Mouse (Mus musculus) layer of hippocampus, adult 9-11 months (tissue): Measurements from ENCODE around the gene Ttc8.

Experiments used
- DNase-seq: peaks from one replicate; pipeline ENCODE4 v3.0.0; 2022

Ttc8 gene

DNA sequence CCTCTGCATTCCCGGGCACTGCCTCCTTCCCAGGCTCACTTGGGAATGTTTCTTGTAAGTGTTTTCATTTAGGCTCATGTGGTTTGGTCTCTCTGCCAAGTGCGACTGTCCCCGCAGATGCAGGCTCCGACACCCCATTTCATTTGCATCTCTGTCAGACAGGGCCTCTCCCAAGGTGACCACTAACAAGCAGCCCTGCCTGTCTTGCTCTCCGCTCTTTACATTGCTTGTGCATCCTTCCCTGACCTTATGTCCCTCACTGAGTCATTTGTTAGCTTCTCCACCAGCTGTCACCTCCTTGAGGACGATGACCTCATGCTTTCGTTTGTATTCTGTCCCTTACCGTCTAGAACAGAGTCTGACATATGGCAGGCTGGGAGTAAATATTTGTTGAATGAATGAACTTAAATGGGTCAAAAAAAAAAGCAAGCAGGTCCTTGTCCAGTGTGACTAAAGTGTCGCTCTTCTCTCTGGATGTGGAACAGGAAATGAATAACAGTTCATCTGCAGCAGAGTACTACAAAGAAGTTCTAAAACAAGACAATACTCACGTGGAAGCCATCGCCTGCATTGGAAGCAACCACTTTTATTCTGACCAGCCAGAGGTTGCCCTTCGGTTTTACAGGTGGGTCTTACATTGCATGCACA, 53.9 kb downstream of the Ttc8 start:
- DNase-seq = no peak

DNA sequence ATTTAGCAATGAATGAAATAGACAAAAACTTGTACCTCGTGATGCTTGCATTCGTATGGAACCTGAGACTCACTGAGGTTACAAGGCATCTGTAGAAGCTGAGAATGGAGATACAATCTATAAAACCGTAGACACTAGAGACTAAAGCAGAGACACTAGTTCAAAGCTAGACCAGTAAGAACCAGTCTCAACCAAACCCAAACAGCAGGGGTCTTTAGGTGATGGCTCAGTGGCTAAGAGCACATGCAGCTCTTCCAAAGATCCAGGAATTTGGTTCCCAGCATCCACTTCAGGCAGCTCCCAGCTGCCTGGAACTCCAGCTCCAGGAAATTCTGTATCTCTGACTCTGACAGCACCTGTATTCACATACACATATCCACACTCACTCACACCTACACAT, 60.7 kb downstream of the Ttc8 start:
- DNase-seq = no peak

DNA sequence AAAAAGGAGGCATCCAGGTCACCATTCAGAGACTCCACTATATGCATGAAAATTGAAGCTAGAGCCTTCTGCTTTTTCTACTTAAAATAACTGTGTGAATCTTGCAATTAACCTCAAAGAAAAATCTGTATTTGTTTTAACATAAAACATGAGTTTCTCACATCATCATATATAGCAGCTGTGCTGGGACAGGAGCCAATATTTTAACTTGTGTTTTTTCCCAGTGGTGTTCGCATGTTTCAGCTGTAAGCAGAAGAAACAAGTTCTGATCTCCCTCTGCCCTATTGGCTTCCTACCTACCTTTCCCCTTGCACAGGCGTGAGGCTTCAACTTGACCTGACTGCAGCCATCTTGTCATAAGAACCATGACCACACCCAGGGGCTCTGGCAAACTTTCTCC, 64.4 kb downstream of the Ttc8 start:
- DNase-seq = no peak

DNA sequence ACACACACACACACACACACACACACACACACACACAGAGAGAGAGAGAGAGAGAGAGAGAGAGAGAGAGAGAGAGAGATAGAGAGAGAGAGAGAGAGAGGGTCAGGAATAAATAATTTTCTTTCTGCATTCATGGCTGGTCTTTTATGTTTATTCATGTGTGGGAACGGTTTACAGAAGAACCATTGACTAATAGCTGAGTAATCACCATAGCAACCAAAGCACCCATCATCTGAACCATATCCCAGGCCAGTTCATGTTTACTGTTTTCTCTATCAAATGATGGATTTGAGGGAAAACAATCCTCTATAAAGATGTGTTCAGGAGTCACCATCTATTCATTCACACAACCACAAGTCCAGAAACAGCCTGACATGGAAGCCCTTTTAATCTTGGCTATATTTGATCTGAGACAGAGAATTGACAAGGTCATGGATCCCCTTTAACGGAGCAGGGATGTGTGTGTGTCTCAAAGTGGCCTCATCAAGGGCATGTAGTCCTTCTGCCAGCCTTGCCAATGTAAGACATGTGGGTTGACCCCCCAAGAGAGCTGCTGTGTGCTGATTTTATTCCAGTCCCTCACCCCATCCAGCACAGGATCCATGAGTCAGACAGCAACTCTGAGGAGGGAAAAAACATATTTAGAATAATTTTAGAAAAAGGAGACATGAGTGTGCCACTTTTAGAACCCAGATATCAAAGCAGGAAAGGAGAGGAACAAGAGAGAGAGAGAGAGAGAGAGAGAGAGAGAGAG, 70.9 kb downstream of the Ttc8 start:
- no peak for DNase-seq

DNA sequence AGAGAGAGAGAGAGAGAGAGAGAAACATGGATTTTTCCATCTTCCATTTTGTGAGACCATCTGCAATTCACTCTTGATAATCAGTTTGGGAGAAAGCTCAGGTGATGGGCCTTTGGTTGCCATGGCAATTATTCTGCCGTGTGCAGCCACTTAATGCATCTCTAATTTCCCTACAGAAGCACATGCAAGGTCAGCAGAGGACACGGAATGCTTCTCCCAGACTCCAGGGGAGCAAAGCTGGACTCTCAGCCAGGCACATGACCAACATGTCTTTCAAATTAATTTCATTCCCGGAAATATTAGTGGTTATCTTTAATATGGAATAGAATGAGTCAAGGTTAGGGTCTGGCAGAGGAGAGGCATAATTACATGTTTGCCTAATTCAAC, 71.4 kb downstream of the Ttc8 start:
- DNase-seq = no peak

DNA sequence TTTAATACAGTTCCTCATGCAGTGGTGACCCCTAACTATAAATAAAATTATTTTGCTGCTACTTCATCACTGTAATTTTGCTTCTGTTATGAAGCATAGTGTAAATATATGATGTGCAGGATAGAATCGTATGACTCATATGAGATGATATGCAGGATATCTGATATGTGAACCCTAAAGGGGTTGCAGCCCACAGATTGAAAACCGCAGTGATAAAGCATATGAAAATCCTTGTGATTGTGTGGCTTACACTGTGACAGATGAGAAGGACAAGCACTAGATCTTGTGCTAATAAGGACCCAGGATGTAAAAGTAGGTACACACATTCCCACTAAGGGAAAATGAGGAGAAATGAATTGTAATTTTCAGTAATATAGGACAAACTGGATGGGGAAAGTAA, 73.4 kb downstream of the Ttc8 start:
- DNase-seq = no peak

DNA sequence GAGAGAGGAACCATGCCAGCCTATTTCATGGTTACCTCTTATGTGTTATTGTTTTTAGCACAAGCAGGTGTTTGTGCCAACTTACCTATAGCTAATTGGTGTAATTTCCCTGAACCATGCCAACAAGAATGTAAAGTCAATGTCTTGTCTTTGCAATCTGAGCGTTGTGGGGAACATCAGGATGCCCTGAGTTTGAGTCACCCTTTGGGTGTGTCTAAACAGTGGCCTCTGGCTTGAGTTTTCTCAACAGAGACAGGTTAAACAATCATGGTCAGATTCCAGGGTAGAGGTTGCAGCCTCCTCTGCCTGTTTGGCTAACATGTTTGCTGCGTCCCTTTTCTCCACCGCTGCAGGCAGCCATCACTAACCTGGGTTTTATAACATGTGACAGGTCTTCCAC, 74.0 kb downstream of the Ttc8 start:
- DNase-seq = no peak

DNA sequence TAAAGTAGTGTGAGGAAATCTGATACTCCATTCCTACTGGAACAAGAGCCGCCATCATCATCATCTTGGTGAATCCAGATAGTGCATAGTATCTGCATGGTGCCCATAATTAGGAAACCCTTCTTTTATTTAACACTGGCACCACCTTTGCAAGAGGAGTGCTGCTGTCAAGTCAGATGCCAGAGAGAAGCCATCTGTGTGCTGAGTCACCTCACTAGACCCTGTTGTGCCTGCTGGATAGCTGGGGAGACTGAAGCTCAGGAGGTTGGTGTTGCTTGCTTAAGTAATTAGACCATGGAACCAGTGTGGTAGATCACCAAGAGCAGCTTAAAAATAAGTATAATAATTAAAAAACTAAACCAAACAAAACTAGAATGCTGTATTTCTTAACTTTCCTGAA, 75.5 kb downstream of the Ttc8 start:
- DNase-seq = peak; percentile 37

DNA sequence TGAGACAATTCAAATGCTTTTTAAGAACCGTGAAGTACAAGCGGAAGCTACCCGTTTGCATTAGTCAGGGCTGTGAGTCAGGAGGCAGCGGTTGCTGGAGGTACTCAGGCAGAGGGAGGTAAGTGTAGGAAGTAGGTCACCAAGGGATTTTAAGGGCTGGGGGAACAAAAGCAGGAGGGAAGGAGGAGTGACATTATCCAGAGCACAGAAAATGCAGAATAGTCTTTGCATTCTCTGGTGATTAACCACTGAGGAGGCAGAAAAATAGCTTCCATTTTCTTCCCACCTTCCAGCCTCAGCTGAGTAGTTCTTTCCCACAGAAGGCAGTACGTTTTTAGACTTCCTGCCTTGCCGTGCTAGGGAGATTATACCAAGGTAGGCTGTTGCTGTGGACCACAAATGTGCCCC, 76.2 kb downstream of the Ttc8 start:
- DNase-seq = no peak

DNA sequence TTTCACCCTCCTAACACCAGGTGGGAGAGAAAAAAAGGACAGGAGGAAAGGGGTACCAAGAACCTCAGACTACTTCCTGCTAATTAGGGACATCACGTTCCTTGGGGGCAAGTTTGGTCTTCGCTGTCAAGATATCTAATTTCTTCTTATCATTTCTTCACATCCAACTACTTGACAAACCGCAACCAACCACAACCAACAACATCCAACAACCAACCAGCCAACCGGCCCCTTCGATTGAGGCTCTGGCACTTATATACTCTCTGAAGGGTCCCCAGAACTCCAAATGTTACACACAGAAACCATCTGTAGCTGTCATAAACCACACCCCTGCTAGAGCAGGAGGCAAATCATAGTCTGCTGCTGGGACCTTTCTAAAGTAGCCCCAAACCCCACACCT, 76.7 kb downstream of the Ttc8 start:
- DNase-seq = no peak

DNA sequence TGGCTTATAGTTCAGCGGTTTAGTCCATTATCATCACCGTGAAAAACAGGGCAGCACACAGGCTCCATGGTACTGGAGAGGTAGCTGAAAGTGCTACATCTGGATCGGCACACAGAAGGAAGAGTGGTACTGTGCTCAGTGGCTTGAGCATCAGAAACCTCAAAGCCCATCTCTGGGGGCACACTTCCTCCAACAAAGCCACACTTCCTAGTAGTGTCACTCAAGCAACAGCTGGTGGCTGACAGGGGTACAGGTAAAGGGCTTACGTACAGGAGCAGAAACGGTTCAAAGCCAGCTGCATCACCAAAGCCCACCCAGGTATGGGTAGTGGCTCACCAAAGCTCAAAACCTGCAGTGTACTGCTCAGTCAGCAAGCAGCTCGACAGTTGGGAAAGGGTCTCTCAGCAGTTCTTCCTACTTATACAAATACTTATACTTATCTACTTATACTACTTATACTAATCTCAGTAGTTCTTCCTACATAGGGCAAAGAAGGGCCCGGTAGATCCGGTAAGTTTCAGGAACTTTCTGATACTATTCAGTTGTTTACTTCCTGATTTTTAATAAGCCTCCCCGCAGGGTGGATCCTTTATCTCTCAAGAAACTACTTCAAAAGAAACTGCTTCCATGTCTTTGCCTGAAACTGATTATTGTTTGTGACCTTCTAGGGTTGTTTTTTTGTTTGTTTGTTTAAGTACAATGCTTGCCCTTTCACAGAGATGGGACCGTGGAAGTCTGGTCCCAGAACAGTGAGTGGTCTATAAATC, 78.5 kb downstream of the Ttc8 start:
- no peak for DNase-seq

DNA sequence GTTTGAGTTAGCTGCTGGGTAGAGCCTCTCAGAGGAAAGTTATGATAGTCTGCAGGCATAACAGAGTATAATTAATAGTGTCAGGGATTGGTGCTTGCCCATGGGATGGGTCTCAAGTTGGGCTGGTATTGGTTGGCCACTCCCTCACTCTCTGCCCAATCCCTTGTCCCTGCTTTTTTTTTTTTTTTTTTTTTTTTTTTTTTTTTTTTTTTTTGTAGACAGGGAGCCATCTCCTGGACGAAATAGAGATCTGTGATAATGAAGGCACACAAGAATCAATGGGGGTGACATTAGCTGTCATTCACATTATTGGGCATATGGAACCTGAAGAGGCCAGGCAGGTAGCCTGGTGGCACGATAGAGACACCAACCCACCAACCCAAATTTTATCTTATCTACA, 79.9 kb downstream of the Ttc8 start:
- no peak for DNase-seq

DNA sequence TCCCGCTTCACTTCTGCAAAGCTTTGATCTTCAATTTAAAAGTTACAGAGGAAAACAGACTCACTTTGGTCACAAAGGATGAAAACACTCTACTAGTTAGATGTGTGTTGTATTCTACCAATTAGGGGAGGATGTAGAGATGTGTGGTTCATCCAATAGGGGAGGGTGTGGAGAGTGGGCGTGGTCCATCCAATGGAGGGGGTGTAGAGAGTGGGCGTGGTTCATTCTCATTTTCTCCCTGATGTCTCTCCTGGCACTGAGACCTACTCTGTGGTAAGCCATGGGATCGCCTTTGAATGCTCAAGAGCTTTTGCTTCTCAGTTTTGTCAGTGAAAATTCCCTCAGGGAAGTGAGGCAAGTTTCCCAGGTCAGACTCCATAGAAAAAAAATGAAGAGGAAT, 82.7 kb downstream of the Ttc8 start:
- no peak for DNase-seq

DNA sequence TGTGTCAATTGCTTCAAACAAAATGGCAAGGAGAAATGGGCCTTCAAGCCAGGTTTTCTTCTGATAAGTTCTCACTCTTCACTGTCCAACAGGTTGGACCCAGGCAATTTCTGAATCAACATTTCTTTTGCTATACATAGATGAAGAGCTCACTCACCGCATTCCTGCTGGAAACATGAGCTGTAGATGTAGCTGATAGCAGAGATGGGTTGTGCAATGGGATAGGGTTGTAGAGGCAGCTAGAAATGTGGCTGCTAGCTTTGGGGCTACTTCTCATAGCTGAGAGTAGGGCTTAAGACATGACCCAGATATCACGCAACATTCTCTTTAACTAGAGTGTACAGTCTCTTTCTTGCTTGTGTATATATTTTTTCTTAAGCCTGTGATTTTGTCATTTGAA, 84.4 kb downstream of the Ttc8 start:
- DNase-seq = no peak

DNA sequence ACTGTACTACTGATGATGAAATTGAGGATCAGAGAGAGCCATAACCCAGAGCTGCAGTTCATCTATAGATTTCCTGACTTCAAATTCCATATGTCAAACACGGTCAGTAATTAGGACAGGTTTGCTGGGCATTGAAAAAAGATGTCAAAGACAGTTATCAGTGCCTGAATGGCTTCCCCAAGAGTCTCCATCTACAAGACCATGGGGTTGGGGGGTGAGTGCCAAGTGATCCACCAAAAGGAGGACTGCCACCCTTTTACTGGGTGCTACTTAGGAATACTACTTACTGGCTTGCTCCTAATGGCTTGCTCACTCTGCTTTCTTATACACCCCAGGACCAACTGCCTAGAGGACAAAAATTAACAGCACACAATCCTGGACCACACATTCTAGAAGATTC, 88.4 kb downstream of the Ttc8 start:
- DNase-seq = no peak

DNA sequence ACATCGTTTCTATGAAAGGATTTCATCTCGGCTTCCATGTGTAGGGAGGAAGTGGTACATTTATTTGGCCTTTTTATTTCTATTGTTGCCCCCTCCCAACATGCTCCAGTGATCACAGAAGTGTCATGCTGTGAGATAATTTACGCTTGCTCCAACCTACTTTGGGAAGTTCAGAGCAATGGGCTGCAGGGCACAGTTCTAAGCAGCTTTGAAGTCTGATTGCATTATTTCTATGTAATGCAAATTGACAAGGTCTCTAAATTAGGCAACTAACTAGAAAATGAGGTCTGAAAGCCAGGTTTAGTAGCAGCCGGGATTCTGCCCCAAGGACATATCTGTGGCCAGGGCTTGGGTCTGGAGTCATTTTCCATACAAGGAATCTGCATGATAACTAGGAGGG, 89.1 kb downstream of the Ttc8 start:
- no peak for DNase-seq

DNA sequence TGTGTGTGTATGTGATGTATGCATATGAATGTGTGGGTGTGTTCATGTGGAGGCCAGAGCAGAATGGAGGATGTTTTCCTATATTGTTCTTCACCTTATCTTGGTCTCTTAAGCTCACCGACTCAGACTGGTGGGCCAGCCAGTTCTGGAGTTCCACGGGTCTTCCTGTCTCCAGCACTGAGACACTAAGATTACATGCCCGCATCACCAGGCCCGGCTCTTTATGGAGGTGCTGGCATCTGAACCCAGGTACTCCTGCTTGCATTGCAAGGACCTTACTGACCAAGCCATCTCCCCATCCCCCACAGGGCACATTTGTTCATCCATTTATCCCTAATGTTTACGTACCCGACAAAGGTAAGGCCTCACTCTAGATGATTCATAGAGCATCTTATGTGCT, 89.7 kb downstream of the Ttc8 start:
- no peak for DNase-seq

DNA sequence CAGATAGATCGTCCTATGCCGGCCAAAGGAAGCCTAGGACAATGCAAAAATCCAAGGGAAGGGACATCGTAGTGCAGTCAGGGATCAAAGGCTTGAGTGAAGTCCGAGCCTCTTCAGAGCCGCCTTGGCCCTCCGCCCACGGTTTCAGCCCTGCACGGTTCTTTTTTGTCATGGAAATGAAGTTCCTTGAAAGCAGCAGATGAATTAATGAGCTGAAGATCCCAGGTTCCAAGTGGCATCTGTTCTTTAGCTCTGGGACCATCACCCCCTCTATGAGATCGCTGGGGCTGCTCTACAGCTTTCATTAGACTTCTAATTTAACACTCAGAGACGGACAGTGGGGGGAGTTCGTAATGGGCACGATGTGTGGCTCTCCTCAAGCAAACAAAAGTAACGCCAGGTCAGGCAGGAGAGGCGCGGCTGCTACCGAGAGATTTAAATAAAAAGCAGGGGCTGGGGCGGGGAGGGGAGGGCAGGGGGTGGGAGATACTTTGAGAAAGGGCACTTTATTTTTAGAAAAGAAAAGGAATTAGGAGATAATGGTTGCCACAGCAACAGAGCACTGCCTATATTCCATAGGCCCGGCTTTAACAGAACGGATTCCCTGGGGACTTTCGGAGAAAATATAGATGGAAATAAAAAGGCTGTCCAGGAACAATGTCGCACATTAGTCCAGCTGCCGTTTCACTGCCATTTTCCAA, 90.9 kb downstream of the Ttc8 start:
- no peak for DNase-seq

DNA sequence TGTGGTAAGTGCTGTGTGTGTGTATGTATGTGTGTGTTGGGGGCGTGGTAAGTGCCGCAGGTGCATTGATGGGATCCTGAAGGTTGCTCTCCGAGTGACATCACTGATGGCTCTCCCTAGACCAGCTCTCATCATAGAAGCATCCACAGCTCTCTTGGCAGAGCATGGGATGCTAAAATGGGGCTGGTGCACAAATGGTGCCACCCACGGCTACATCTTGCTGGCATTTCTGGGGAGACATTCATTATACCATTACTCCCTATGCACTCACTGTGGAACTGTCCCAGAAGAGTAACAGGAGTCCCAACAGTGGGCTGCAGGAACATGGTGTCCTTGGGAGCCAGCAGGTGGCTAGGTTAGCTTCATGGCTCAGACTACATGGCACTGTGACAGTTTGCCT, 95.5 kb downstream of the Ttc8 start:
- DNase-seq = peak; percentile 90

DNA sequence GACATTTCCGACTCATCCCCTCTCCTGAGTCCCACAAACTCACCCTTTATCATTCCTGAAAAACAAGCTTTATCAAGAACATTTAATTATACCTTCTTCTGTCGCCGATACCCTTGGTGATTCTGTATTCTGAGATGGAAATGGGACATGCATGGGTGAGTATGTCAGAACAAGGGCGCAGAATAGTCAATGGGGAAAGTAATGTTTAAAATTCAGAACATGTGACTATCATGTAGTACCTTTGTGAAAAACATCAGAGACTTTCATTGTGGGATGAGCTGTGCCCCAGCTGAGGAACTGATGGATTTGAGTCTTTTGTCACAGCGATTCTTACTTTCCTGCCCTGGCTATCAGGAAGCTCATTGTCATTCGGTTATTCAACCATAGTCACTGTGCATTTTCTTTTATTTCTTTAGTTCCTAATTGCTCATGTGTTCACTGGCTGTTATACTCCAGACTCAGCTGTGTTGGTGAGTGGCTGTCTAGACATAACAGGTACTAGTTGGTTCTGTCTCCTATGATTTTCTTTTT, 104.1 kb downstream of the Ttc8 start:
- no peak for DNase-seq

DNA sequence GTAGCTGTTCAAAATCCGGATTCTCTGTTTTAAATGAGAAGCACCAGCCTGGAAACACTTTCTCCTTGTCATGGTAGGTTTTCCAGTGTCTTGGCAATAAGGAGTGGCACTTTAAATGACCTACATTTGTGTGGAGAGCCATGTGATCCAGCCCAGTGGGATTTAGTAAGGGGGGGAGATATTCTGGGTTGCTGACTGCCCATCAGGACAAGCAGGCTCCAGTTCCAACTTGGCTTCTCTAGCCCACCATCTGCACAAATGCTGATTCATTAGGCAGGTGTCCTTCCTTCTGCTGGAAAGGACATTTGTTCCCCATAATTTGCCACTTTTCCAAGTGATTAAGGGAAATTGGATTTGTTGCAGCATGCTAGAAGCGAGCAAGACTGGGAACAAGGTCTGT, 105.9 kb downstream of the Ttc8 start:
- peak; percentile 52 for DNase-seq

DNA sequence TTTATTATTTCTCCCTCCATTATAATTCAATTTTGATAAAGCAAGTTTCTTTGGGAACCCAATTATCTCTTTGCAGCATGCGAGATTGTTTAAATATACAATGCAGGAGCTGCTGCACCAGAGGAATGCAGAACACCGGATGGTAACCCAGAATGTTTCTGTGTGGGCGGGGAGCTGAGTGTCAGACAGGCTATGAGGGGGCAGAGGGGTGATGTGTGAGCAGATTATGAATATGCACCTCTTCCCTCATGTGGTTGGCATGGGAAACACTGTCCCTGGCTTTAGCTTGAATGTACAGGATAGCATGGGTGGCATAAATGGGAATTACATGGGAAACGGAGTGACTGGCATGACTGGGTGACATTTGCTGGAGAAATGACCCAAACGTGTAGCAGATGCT, 108.3 kb downstream of the Ttc8 start:
- DNase-seq = peak; percentile 71

DNA sequence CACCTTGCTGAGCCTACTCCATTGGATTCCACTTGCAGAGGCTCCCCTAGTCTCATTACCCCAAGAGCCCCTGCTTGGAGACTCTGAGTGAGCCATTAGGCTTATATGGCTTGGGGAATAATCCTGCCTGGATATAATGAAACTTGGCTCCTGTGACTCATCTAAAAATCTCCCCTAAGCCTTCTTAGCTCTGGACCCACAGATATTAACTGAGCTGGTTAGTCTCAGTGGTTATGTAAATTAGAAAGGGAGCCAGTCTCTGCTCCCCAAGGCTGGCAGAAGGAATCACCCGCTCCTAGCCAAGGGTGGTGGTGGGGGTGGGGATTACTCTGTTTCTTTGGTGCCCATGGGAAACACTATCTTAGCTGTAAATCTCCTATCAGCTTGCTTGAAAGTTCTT, 109.6 kb downstream of the Ttc8 start:
- no peak for DNase-seq
